Mouse (Mus musculus): ENCODE data around the gene Pnpla7. TPM values are rescaled to one million over a fixed set of nuclear protein-coding genes. Genes with fewer than 3 reads are reported as not detected.

The Pnpla7 gene
- total RNA-seq, 2 experiments from 2014 or later: 16.5 to 25.5 TPM

Small RNAs within 50 kb of the gene (microRNA-seq; reads per million reads assigned to microRNA genes)
- gene Gm22875: 0 reads per million in 2 experiments
- gene Gm24328: 0 reads per million in 2 experiments
- gene Mir7664: 0 to 0.50 reads per million in 2 experiments

Other genes with a start within 250 kb of the Pnpla7 start
- gene Cacna1b, start 212.9 kb upstream of the Pnpla7 start, total RNA-seq (2021): under 1 TPM; 0.12 to 0.40 TPM
- gene Ehmt1, start 56.4 kb upstream of the Pnpla7 start, total RNA-seq (2021): 10 to 100 TPM; 31.6 to 32.5 TPM
- gene Arrdc1, start 40.8 kb upstream of the Pnpla7 start, total RNA-seq (2021): 1 to 10 TPM; 5.4 to 5.7 TPM
- gene Zmynd19, start 26.2 kb upstream of the Pnpla7 start, total RNA-seq (2021): 10 to 100 TPM; 15.8 to 19.6 TPM
- gene Dph7, start 13.6 kb upstream of the Pnpla7 start, total RNA-seq (2021): 1 to 10 TPM; 4.1 to 4.8 TPM
- gene Mrpl41, start 935 bp upstream of the Pnpla7 start, total RNA-seq (2021): 10 to 100 TPM; 40.9 to 46.3 TPM
- 10 to 100 TPM; 16.7 to 19.5 TPM for gene Nsmf, start 78.3 kb downstream of the Pnpla7 start, total RNA-seq (2021)
- not detected for gene Entpd8, start 104.3 kb downstream of the Pnpla7 start, total RNA-seq (2021)
- gene Noxa1, start 119.1 kb downstream of the Pnpla7 start, total RNA-seq (2021): not detected
- 10 to 100 TPM; 11.3 to 13.6 TPM for gene Nrarp, start 204.7 kb downstream of the Pnpla7 start, total RNA-seq (2021)
- gene Tor4a, start 220.9 kb downstream of the Pnpla7 start, total RNA-seq (2021): 1 to 10 TPM; 1.9 TPM
- gene Nelfb, start 235.5 kb downstream of the Pnpla7 start, total RNA-seq (2021): 10 to 100 TPM; 24.1 to 26.1 TPM
- gene Stpg3, start 238.6 kb downstream of the Pnpla7 start, total RNA-seq (2021): not detected
- gene Fam166a, start 242.7 kb downstream of the Pnpla7 start, total RNA-seq (2021): not detected
- gene Tubb4b, start 248.7 kb downstream of the Pnpla7 start, total RNA-seq (2021): 100 to 1,000 TPM; 291 to 431 TPM